Mouse (Mus musculus): ENCODE measurements around the gene Lair1. TPM values are rescaled to one million over a fixed set of nuclear protein-coding genes. Genes with fewer than 3 reads are reported as not detected.

Lair1 gene
- polyA plus RNA-seq, 1 experiment from 2014 or later = 0.89 TPM

GRCm38 (mm10) chr7:4087238-4087895, 24.4 kb upstream of the Lair1 start:
- Histone ChIP-seq H3K36me3 (ENCODE audit: control insufficient read depth, insufficient read depth, low read length) (no peaks in the 10 kb centered on the region), H3K27me3 (ENCODE audit: control insufficient read depth, insufficient read depth, low read length) (no peaks in the 10 kb centered on the region), H3K4me1 (ENCODE audit: control insufficient read depth, insufficient read depth, low read length) (no peaks in the 10 kb centered on the region), H3K9me3 (ENCODE audit: control insufficient read depth, low read length) (no peaks in the 10 kb centered on the region), H3K9ac (ENCODE audit: low read length) (no peak overlapping the region), H3K4me2 (ENCODE audit: low read depth) (no peak overlapping the region), H3K27ac (ENCODE audit: low read depth, low read length) (no peak overlapping the region), H3K4me3 (ENCODE audit: low read depth, low read length) (no peak overlapping the region)
- WGBS = 95% methylated on average over 4 of the region's 4 CpGs
- ATAC-seq (ENCODE audit: insufficient read depth, low FRiP score, low TSS enrichment) (no peak), DNase-seq (ENCODE audit: low spot score) (no peak)

- no peak overlapping the region for H3K4me2 ChIP-seq (ENCODE audit: low read depth)
- DNase-seq (ENCODE audit: low spot score) (no peak), ATAC-seq (ENCODE audit: insufficient read depth, low FRiP score, low TSS enrichment) (no peak)
- no peaks in the 10 kb centered on the region for H3K4me1 ChIP-seq (ENCODE audit: control insufficient read depth, insufficient read depth, low read length)
- H3K36me3 ChIP-seq (ENCODE audit: control insufficient read depth, insufficient read depth, low read length) = no peaks in the 10 kb centered on the region
- H3K4me3 ChIP-seq (ENCODE audit: low read depth, low read length) = no peak overlapping the region
- H3K9me3 ChIP-seq (ENCODE audit: control insufficient read depth, low read length) = no peaks in the 10 kb centered on the region
- H3K27me3 ChIP-seq (ENCODE audit: control insufficient read depth, insufficient read depth, low read length) = no peaks in the 10 kb centered on the region
- no peak overlapping the region for H3K27ac ChIP-seq (ENCODE audit: low read depth, low read length)
- no peak overlapping the region for H3K9ac ChIP-seq (ENCODE audit: low read length)
Measured at GRCm38 (mm10) chr7:4085562-4085961, 22.6 kb upstream of the Lair1 start.

- Histone ChIP-seq H3K36me3 (ENCODE audit: control insufficient read depth, insufficient read depth, low read length) (no peaks in the 10 kb centered on the region), H3K27me3 (ENCODE audit: control insufficient read depth, insufficient read depth, low read length) (no peaks in the 10 kb centered on the region)
Measured at GRCm38 (mm10) chr7:4084161-4084560, 21.2 kb upstream of the Lair1 start.

GRCm38 (mm10) chr7:4082804-4083203, 19.8 kb upstream of the Lair1 start:
- no peak overlapping the region for H3K9ac ChIP-seq (ENCODE audit: low read length)
- no peak overlapping the region for H3K4me2 ChIP-seq (ENCODE audit: low read depth)
- ATAC-seq (ENCODE audit: insufficient read depth, low FRiP score, low TSS enrichment) (no peak), DNase-seq (ENCODE audit: low spot score) (no peak)
- 58% methylated on average over 2 of the region's 2 CpGs for WGBS
- H3K4me1 ChIP-seq (ENCODE audit: control insufficient read depth, insufficient read depth, low read length) = no peaks in the 10 kb centered on the region
- no peaks in the 10 kb centered on the region for H3K27me3 ChIP-seq (ENCODE audit: control insufficient read depth, insufficient read depth, low read length)
- H3K36me3 ChIP-seq (ENCODE audit: control insufficient read depth, insufficient read depth, low read length) = no peaks in the 10 kb centered on the region
- H3K9me3 ChIP-seq (ENCODE audit: control insufficient read depth, low read length) = no peaks in the 10 kb centered on the region
- no peak overlapping the region for H3K4me3 ChIP-seq (ENCODE audit: low read depth, low read length)
- H3K27ac ChIP-seq (ENCODE audit: low read depth, low read length) = no peak overlapping the region

More at GRCm38 (mm10) chr7:4084161-4084560, 21.2 kb upstream of the Lair1 start:
- ATAC-seq (ENCODE audit: insufficient read depth, low FRiP score, low TSS enrichment) (no peak), DNase-seq (ENCODE audit: low spot score) (no peak)
- no peaks in the 10 kb centered on the region for H3K9me3 ChIP-seq (ENCODE audit: control insufficient read depth, low read length)
- H3K9ac ChIP-seq (ENCODE audit: low read length) = no peak overlapping the region
- H3K4me2 ChIP-seq (ENCODE audit: low read depth) = no peak overlapping the region
- no peak overlapping the region for H3K27ac ChIP-seq (ENCODE audit: low read depth, low read length)
- WGBS = 85% methylated on average over 6 of the region's 6 CpGs
- H3K4me3 ChIP-seq (ENCODE audit: low read depth, low read length) = no peak overlapping the region
- no peaks in the 10 kb centered on the region for H3K4me1 ChIP-seq (ENCODE audit: control insufficient read depth, insufficient read depth, low read length)

- Histone ChIP-seq H3K27ac (ENCODE audit: low read depth, low read length) (no peak overlapping the region), H3K27me3 (ENCODE audit: control insufficient read depth, insufficient read depth, low read length) (no peaks in the 10 kb centered on the region), H3K9ac (ENCODE audit: low read length) (no peak overlapping the region), H3K4me1 (ENCODE audit: control insufficient read depth, insufficient read depth, low read length) (no peaks in the 10 kb centered on the region), H3K4me3 (ENCODE audit: low read depth, low read length) (no peak overlapping the region), H3K9me3 (ENCODE audit: control insufficient read depth, low read length) (no peaks in the 10 kb centered on the region), H3K36me3 (ENCODE audit: control insufficient read depth, insufficient read depth, low read length) (no peaks in the 10 kb centered on the region), H3K4me2 (ENCODE audit: low read depth) (no peak overlapping the region)
- DNase-seq (ENCODE audit: low spot score) = no peak
- no peak for ATAC-seq (ENCODE audit: insufficient read depth, low FRiP score, low TSS enrichment)
Measured at GRCm38 (mm10) chr7:4081706-4082105, 18.7 kb upstream of the Lair1 start.

GRCm38 (mm10) chr7:4080552-4080951, 17.5 kb upstream of the Lair1 start:
- no peak overlapping the region for H3K4me2 ChIP-seq (ENCODE audit: low read depth)
- H3K9me3 ChIP-seq (ENCODE audit: control insufficient read depth, low read length) = no peaks in the 10 kb centered on the region
- WGBS = 88% methylated on average over 4 of the region's 4 CpGs
- H3K9ac ChIP-seq (ENCODE audit: low read length) = no peak overlapping the region
- H3K4me3 ChIP-seq (ENCODE audit: low read depth, low read length) = no peak overlapping the region
- no peaks in the 10 kb centered on the region for H3K36me3 ChIP-seq (ENCODE audit: control insufficient read depth, insufficient read depth, low read length)
- H3K27me3 ChIP-seq (ENCODE audit: control insufficient read depth, insufficient read depth, low read length) = no peaks in the 10 kb centered on the region
- ATAC-seq (ENCODE audit: insufficient read depth, low FRiP score, low TSS enrichment) = no peak
- H3K27ac ChIP-seq (ENCODE audit: low read depth, low read length) = no peak overlapping the region
- DNase-seq (ENCODE audit: low spot score) = no peak
- H3K4me1 ChIP-seq (ENCODE audit: control insufficient read depth, insufficient read depth, low read length) = no peaks in the 10 kb centered on the region

- Histone ChIP-seq H3K4me3 (ENCODE audit: low read depth, low read length) (no peak overlapping the region), H3K4me2 (ENCODE audit: low read depth) (no peak overlapping the region), H3K4me1 (ENCODE audit: control insufficient read depth, insufficient read depth, low read length) (no peaks in the 10 kb centered on the region), H3K27ac (ENCODE audit: low read depth, low read length) (no peak overlapping the region), H3K9ac (ENCODE audit: low read length) (no peak overlapping the region), H3K36me3 (ENCODE audit: control insufficient read depth, insufficient read depth, low read length) (no peaks in the 10 kb centered on the region), H3K27me3 (ENCODE audit: control insufficient read depth, insufficient read depth, low read length) (no peaks in the 10 kb centered on the region), H3K9me3 (ENCODE audit: control insufficient read depth, low read length) (no peaks in the 10 kb centered on the region)
- WGBS = 77% methylated on average over 7 of the region's 7 CpGs
- no peak for ATAC-seq (ENCODE audit: insufficient read depth, low FRiP score, low TSS enrichment)
- DNase-seq (ENCODE audit: low spot score) = no peak
Measured at GRCm38 (mm10) chr7:4079511-4079910, 16.5 kb upstream of the Lair1 start.

- Histone ChIP-seq H3K36me3 (ENCODE audit: control insufficient read depth, insufficient read depth, low read length) (no peaks in the 10 kb centered on the region), H3K4me3 (ENCODE audit: low read depth, low read length) (no peak overlapping the region), H3K4me2 (ENCODE audit: low read depth) (no peak overlapping the region), H3K27ac (ENCODE audit: low read depth, low read length) (no peak overlapping the region), H3K9me3 (ENCODE audit: control insufficient read depth, low read length) (no peaks in the 10 kb centered on the region), H3K4me1 (ENCODE audit: control insufficient read depth, insufficient read depth, low read length) (no peaks in the 10 kb centered on the region), H3K27me3 (ENCODE audit: control insufficient read depth, insufficient read depth, low read length) (no peaks in the 10 kb centered on the region), H3K9ac (ENCODE audit: low read length) (no peak overlapping the region)
- ATAC-seq (ENCODE audit: insufficient read depth, low FRiP score, low TSS enrichment) = no peak
- 83% methylated on average over 3 of the region's 3 CpGs for WGBS
- no peak for DNase-seq (ENCODE audit: low spot score)
Measured at GRCm38 (mm10) chr7:4073144-4073543, 10.1 kb upstream of the Lair1 start.

GRCm38 (mm10) chr7:4071066-4071465, 8.1 kb upstream of the Lair1 start:
- Histone ChIP-seq H3K4me2 (ENCODE audit: low read depth) (no peak overlapping the region), H3K27me3 (ENCODE audit: control insufficient read depth, insufficient read depth, low read length) (no peaks in the 10 kb centered on the region), H3K4me3 (ENCODE audit: low read depth, low read length) (no peak overlapping the region), H3K9ac (ENCODE audit: low read length) (no peak overlapping the region), H3K4me1 (ENCODE audit: control insufficient read depth, insufficient read depth, low read length) (no peaks in the 10 kb centered on the region), H3K27ac (ENCODE audit: low read depth, low read length) (no peak overlapping the region), H3K9me3 (ENCODE audit: control insufficient read depth, low read length) (no peaks in the 10 kb centered on the region), H3K36me3 (ENCODE audit: control insufficient read depth, insufficient read depth, low read length) (no peaks in the 10 kb centered on the region)
- WGBS = 86% methylated on average over 6 of the region's 6 CpGs
- no peak for ATAC-seq (ENCODE audit: insufficient read depth, low FRiP score, low TSS enrichment)
- no peak for DNase-seq (ENCODE audit: low spot score)

Data from neural tube, embryonic 11.5 days (tissue).